Mouse (Mus musculus) forebrain, embryonic 13.5 days (tissue): ENCODE measurements around the gene Il2rb. TPM values are rescaled to one million over a fixed set of nuclear protein-coding genes. Genes with fewer than 3 reads are reported as not detected.
A peak's percentile ranks its signal among the peaks of the same experiment; 100 is the strongest.

Experiments
- ATAC-seq: fragments of 200-750 bp; cut with Nextera tagmentation; 2 replicates; pipeline ENCODE4 v1.8.0; 2017
- H3K27ac ChIP-seq: fragments of 300-500 bp; sonication (generic); 2 replicates; pipeline ENCODE4 v1.5.1; 2015; ENCODE audit warnings: inconsistent platforms, mild to moderate bottlenecking, moderate library complexity
- H3K27me3 ChIP-seq: fragments of 300-500 bp; sonication (generic); 2 replicates; pipeline ENCODE4 v1.6.1; 2015; ENCODE audit warnings: mild to moderate bottlenecking, inconsistent platforms
- H3K36me3 ChIP-seq: fragments of 300-500 bp; sonication (generic); 2 replicates; pipeline ENCODE4 v1.6.1; 2015; ENCODE audit warnings: mild to moderate bottlenecking, inconsistent platforms; ENCODE audit not compliant: poor library complexity, severe bottlenecking
- H3K4me1 ChIP-seq: fragments of 300-500 bp; sonication (generic); 2 replicates; pipeline ENCODE4 v1.6.1; 2015; ENCODE audit warnings: inconsistent platforms
- H3K4me2 ChIP-seq: fragments of 300-500 bp; sonication (generic); 2 replicates; pipeline ENCODE4 v1.6.1; 2015; ENCODE audit warnings: inconsistent platforms, mild to moderate bottlenecking, moderate library complexity
- H3K4me3 ChIP-seq: fragments of 300-500 bp; sonication (generic); 2 replicates; pipeline ENCODE4 v1.5.1; 2015; ENCODE audit warnings: mild to moderate bottlenecking, inconsistent platforms
- H3K9ac ChIP-seq: fragments of 300-500 bp; sonication (generic); 2 replicates; pipeline ENCODE4 v1.6.1; 2015; ENCODE audit warnings: mild to moderate bottlenecking, inconsistent platforms
- H3K9me3 ChIP-seq: fragments of 300-500 bp; sonication (generic); replicated peaks from 2 replicates; pipeline ENCODE4 v1.6.1; 2016; ENCODE audit warnings: inconsistent platforms
- WGBS: fragments of 180-500 bp; shearing (Covaris S2); methylation state at CpG from one replicate; pipeline ENCODE4 v1.1.7; 2015; 5-methylcytosine and 5-hydroxymethylcytosine counted together
- polyA plus RNA-seq: library from polyadenylated mRNA; unstranded; fragments of >200 nt; fragmentation: Nextera tagmentation; extraction: Ambion mirVana; gene quantifications from 2 replicates; pipeline ENCODE4 v1.2.1, GENCODE M21; 2015

The Il2rb gene
- polyA plus RNA-seq, 1 experiment from 2014 or later: not detected

DNA sequence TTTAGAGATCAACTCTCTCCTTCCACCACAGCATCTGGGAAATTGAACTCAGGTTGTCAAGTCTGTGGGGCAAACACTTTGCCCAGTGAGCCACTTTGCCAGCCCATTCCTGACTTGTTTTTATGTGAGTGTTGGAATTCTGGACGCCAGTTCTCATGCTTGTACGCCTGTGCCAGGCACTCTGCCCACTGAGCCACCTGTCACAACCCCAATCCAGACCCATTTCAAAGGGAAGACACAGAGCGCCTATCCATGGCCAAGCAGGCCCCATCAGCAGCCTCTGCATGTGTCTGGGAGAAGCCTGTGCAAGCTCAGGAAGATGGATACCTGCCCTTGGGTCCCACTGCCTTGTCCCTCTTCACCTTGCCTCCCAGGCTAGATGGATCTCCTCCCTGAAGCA lies 3.8 kb downstream of the Il2rb start:
- 68% methylated on average over 3 of the region's 3 CpGs for WGBS
- Histone ChIP-seq H3K27me3 (no peaks in the 10 kb centered on the region), H3K9me3 (no peaks in the 10 kb centered on the region), H3K27ac (no peak overlapping the region), H3K9ac (no peak overlapping the region), H3K4me3 (no peak overlapping the region), H3K4me1 (no peaks in the 10 kb centered on the region), H3K36me3 (no peaks in the 10 kb centered on the region), H3K4me2 (no peak overlapping the region)
- no peak for ATAC-seq

DNA sequence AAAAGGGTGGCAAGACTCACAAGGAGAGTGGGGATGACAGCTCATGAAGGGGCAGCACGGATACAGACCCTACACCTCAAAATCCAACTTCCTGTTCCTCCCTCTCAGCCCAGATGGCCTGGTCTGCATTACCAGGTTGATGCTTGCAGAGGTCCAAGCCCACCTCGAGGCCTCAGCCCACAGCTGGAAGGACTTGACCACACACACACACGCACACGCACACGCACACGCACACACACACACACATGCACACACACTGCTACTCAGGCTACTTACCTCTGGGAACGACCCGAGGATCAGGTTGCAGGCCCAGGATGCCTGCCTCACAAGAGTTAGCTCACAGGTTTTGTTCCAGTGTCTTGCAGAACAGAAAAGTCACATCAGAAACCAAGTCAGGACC lies 5.2 kb downstream of the Il2rb start:
- no peak overlapping the region for H3K4me2 ChIP-seq
- no peak for ATAC-seq
- no peaks in the 10 kb centered on the region for H3K27me3 ChIP-seq
- no peaks in the 10 kb centered on the region for H3K36me3 ChIP-seq
- H3K27ac ChIP-seq: no peak overlapping the region
- no peaks in the 10 kb centered on the region for H3K9me3 ChIP-seq
- H3K4me1 ChIP-seq: no peaks in the 10 kb centered on the region
- H3K4me3 ChIP-seq: no peak overlapping the region
- 0 out of 2 replicates have a peak overlapping the region, but pooled peaks have one; percentile 12 for H3K9ac ChIP-seq
- 75% methylated on average over 8 of the region's 8 CpGs for WGBS

DNA sequence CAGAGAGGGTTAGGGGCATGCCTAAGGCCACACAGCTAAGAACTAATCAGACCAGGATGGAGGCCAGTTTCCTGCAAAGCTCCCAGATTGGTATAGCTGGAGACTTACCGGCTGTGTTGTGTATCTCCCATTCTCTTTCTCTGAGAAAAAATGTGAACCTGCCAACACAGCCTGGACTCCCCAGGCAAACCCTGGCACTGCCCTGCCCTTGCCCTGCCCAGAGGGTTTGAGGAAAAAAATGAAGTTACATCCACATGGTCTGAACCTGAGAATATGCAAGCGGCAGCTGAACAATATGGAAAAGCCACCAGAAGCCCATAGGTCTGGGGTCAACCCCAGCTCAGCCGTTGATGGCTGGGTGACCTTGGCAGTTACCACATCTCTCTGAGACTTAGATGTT lies 5.8 kb downstream of the Il2rb start:
- H3K4me3 ChIP-seq: no peak overlapping the region
- no peaks in the 10 kb centered on the region for H3K36me3 ChIP-seq
- H3K9ac ChIP-seq: no peak overlapping the region
- H3K27me3 ChIP-seq: no peaks in the 10 kb centered on the region
- WGBS: 92% methylated on average over 3 of the region's 3 CpGs
- no peaks in the 10 kb centered on the region for H3K4me1 ChIP-seq
- H3K9me3 ChIP-seq: no peaks in the 10 kb centered on the region
- H3K4me2 ChIP-seq: no peak overlapping the region
- no peak for ATAC-seq
- no peak overlapping the region for H3K27ac ChIP-seq

DNA sequence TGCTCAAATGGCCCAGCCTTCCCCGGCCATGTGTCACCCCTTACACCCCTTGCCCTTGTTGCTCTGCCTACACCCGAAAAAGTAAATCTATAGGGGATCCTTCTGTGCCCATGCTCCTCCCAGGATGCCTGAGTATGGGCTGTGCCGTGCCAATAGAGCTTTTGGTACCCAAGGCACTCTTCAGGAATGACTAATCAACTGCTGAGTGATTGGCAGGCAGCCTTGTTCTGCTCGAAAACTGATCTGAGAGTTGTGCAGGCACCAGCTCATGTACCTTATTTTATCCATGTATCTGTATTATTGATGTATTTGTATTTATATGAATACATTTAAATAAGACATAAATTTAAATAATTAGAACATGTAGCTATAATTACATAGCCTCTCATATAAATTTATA lies 8.0 kb downstream of the Il2rb start:
- Histone ChIP-seq H3K36me3 (no peaks in the 10 kb centered on the region), H3K4me1 (no peaks in the 10 kb centered on the region), H3K4me3 (no peak overlapping the region), H3K27me3 (no peaks in the 10 kb centered on the region), H3K9me3 (no peaks in the 10 kb centered on the region), H3K9ac (no peak overlapping the region), H3K4me2 (no peak overlapping the region), H3K27ac (no peak overlapping the region)
- no peak for ATAC-seq
- WGBS: 55% methylated on average over 4 of the region's 4 CpGs

DNA sequence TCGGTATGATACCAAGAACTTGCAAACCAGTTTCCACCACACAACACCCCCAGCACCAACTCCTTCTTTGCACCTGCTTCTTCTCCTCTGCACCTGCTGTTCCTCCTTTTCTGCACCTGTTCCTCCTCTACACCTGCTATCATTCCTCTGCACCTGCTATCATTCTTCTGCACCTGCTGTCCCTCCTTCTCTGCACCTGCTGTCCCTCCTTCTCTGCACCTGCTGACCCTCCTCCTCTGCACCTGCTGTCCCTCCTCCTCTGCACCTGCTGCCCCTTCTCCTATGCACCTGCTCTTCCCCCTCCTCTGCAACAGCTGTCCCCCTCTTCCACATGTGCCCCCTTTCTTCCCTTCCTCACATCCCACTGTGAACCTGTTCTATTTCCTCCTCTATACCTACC lies 8.5 kb downstream of the Il2rb start:
- H3K9me3 ChIP-seq: no peaks in the 10 kb centered on the region
- no peaks in the 10 kb centered on the region for H3K4me1 ChIP-seq
- H3K4me3 ChIP-seq: no peak overlapping the region
- no peak overlapping the region for H3K4me2 ChIP-seq
- no peaks in the 10 kb centered on the region for H3K27me3 ChIP-seq
- H3K27ac ChIP-seq: no peak overlapping the region
- WGBS: 94% methylated on average over 1 of the region's 1 CpGs
- no peaks in the 10 kb centered on the region for H3K36me3 ChIP-seq
- no peak overlapping the region for H3K9ac ChIP-seq
- no peak for ATAC-seq

DNA sequence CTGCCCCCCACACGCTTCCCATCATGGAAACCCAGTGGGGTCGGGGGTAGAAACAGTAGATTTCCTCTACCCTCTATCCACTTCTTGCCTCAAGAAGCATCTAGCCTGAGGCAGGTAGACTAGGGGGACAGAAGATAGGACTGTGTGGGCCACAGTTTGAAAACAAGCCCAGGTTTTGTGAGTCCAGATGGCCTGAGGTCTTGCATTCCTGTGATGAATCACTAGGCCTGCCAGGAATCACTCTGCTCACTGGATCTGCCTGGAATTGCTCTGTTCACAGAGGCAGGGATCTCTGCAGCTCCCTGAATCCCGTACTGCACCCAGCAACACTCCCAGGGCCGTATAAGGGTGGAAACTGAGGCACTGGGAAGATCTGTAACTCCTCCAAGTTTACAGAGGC lies 11.8 kb downstream of the Il2rb start:
- Histone ChIP-seq H3K4me2 (no peak overlapping the region), H3K9ac (no peak overlapping the region), H3K4me1 (no peaks in the 10 kb centered on the region), H3K9me3 (no peaks in the 10 kb centered on the region), H3K27me3 (no peaks in the 10 kb centered on the region), H3K36me3 (no peaks in the 10 kb centered on the region), H3K27ac (no peak overlapping the region), H3K4me3 (no peak overlapping the region)
- 82% methylated on average over 4 of the region's 4 CpGs for WGBS
- no peak for ATAC-seq

- no peak overlapping the region for H3K4me2 ChIP-seq
- WGBS: 73% methylated on average over 3 of the region's 3 CpGs
- H3K27ac ChIP-seq: no peak overlapping the region
- H3K9me3 ChIP-seq: no peaks in the 10 kb centered on the region
- H3K27me3 ChIP-seq: no peaks in the 10 kb centered on the region
- ATAC-seq: no peak
- H3K4me1 ChIP-seq: no peaks in the 10 kb centered on the region
- no peak overlapping the region for H3K4me3 ChIP-seq
- no peaks in the 10 kb centered on the region for H3K36me3 ChIP-seq
- no peak overlapping the region for H3K9ac ChIP-seq
Observed at GRCm38 (mm10) chr15:78482518-78482917, 12.6 kb downstream of the Il2rb start.

GRCm38 (mm10) chr15:78481448-78482000 lies 13.5 kb downstream of the Il2rb start:
- WGBS: 49% methylated on average over 9 of the region's 9 CpGs
- H3K4me1 ChIP-seq: no peaks in the 10 kb centered on the region
- H3K27me3 ChIP-seq: no peaks in the 10 kb centered on the region

DNA sequence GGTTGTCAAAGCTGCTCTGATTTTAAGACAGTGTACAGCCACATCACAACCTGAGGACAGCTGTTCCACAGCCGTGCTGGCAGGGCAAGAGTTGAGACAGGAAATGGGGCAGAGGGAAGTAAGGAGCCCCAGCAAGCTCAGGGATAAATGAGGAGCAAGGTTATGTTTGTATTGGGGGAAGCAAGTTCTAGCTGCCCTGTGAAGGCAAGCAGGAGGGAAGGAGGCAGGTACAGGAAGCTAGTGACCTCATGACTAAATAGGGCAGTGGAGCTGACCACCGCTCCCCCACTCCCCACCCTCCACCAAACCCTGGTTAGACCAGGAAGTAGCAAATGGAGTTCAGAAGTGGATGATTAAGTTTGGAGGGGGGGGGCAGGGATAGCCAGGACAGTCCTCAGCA lies 14.1 kb downstream of the Il2rb start:
- no peaks in the 10 kb centered on the region for H3K36me3 ChIP-seq
- no peak overlapping the region for H3K27ac ChIP-seq
- H3K4me2 ChIP-seq: no peak overlapping the region
- H3K9ac ChIP-seq: no peak overlapping the region
- H3K27me3 ChIP-seq: 0 out of 2 replicates have a peak, but pooled peaks cover 3% of the 10 kb centered on the region
- no peaks in the 10 kb centered on the region for H3K4me1 ChIP-seq
- ATAC-seq: no peak
- 80% methylated on average over 2 of the region's 2 CpGs for WGBS
- no peak overlapping the region for H3K4me3 ChIP-seq
- no peaks in the 10 kb centered on the region for H3K9me3 ChIP-seq

More at GRCm38 (mm10) chr15:78481448-78482000, 13.5 kb downstream of the Il2rb start:
- Histone ChIP-seq H3K27ac (no peak overlapping the region), H3K9ac (no peak overlapping the region), H3K4me2 (no peak overlapping the region), H3K36me3 (no peaks in the 10 kb centered on the region), H3K4me3 (no peak overlapping the region), H3K9me3 (no peaks in the 10 kb centered on the region)
- ATAC-seq: no peak

- Histone ChIP-seq H3K9me3 (no peaks in the 10 kb centered on the region), H3K27me3 (0 out of 2 replicates have a peak, but pooled peaks cover 6% of the 10 kb centered on the region), H3K36me3 (no peaks in the 10 kb centered on the region), H3K4me1 (no peaks in the 10 kb centered on the region), H3K4me2 (no peak overlapping the region), H3K4me3 (no peak overlapping the region), H3K27ac (no peak overlapping the region), H3K9ac (no peak overlapping the region)
- ATAC-seq: no peak
- 76% methylated on average over 7 of the region's 7 CpGs for WGBS
Observed at GRCm38 (mm10) chr15:78480111-78480510, 15.0 kb downstream of the Il2rb start.

- Histone ChIP-seq H3K27me3 (peaks cover 9% of the 10 kb centered on the region; the same call in 1 of the 2 replicates), H3K4me1 (no peaks in the 10 kb centered on the region), H3K4me2 (no peak overlapping the region), H3K9ac (no peak overlapping the region), H3K9me3 (no peaks in the 10 kb centered on the region), H3K4me3 (no peak overlapping the region), H3K36me3 (no peaks in the 10 kb centered on the region), H3K27ac (no peak overlapping the region)
- ATAC-seq: no peak
- WGBS: 82% methylated on average over 5 of the region's 5 CpGs
Observed at GRCm38 (mm10) chr15:78479470-78479869, 15.6 kb downstream of the Il2rb start.

DNA sequence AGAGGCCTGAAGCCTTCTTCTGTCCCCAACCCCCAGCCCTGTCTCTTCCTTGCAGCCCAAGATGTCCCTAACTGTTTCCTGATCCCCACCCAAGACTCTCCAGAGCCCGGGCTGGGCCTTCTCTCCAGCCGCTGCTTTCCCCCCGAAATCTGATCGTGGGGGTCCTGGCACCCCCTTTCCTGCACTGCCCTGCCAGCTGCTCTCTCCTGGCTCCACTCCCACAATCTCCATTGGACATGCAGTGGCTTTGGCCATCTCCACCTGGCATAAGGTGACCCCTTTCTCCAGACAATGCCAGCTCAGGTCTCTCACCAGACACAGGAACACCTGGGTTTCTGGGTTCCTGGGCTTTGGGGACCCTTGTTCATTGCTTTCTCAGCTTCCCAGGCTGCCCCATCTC lies 17.0 kb downstream of the Il2rb start:
- Histone ChIP-seq H3K4me2 (no peak overlapping the region), H3K36me3 (no peaks in the 10 kb centered on the region), H3K27ac (no peak overlapping the region), H3K9me3 (no peaks in the 10 kb centered on the region), H3K9ac (no peak overlapping the region), H3K27me3 (peaks cover 9% of the 10 kb centered on the region; the same call in 1 of the 2 replicates), H3K4me3 (no peak overlapping the region), H3K4me1 (no peaks in the 10 kb centered on the region)
- WGBS: 90% methylated on average over 4 of the region's 4 CpGs
- no peak for ATAC-seq

GRCm38 (mm10) chr15:78476878-78477277 lies 18.2 kb downstream of the Il2rb start:
- Histone ChIP-seq H3K27ac (no peak overlapping the region), H3K9me3 (no peaks in the 10 kb centered on the region), H3K9ac (no peak overlapping the region), H3K27me3 (peaks cover 9% of the 10 kb centered on the region; the same call in 1 of the 2 replicates), H3K36me3 (no peaks in the 10 kb centered on the region), H3K4me3 (no peak overlapping the region), H3K4me2 (no peak overlapping the region), H3K4me1 (no peaks in the 10 kb centered on the region)
- ATAC-seq: no peak
- 83% methylated on average over 1 of the region's 1 CpGs for WGBS
